Mouse (Mus musculus) intestine, embryonic 14.5 days (tissue): ENCODE measurements around the gene Aig1. TPM values are rescaled to one million over a fixed set of nuclear protein-coding genes. Genes with fewer than 3 reads are reported as not detected.

Source experiments
- ATAC-seq: fragments of 200-750 bp; cut with Nextera tagmentation; replicated peaks from 2 replicates; pipeline ENCODE4 v1.8.0; 2017; ENCODE audit warnings: low read depth, moderate number of reproducible peaks, moderate TSS enrichment, moderate library complexity; ENCODE audit not compliant: low FRiP score, low TSS enrichment
- DNase-seq: peaks from one replicate; pipeline ENCODE4 v3.0.0-alpha.2; 2018; ENCODE audit warnings: low spot score
- H3K27ac ChIP-seq: fragments of 300-500 bp; sonication (generic); 2 replicates; pipeline ENCODE4 v1.5.1; 2014; ENCODE audit warnings: low read depth, mild to moderate bottlenecking, control low read depth
- H3K27me3 ChIP-seq: fragments of 300-500 bp; sonication (generic); replicated peaks from 2 replicates; pipeline ENCODE4 v1.6.1; 2014; ENCODE audit warnings: low read length, control low read depth; ENCODE audit not compliant: control insufficient read depth, insufficient read depth
- H3K36me3 ChIP-seq: fragments of 300-500 bp; sonication (generic); 2 replicates; pipeline ENCODE4 v1.6.1; 2014; ENCODE audit warnings: low read length, control low read depth; ENCODE audit not compliant: control insufficient read depth, insufficient read depth
- H3K4me1 ChIP-seq: fragments of 300-500 bp; sonication (generic); replicated peaks from 2 replicates; pipeline ENCODE4 v1.6.1; 2014; ENCODE audit warnings: low read length, control low read depth, mixed read lengths; ENCODE audit not compliant: control insufficient read depth, insufficient read depth
- H3K4me2 ChIP-seq: fragments of 300-500 bp; sonication (generic); 2 replicates; pipeline ENCODE4 v1.6.1; 2014; ENCODE audit warnings: low read length
- H3K4me3 ChIP-seq: fragments of 300-500 bp; sonication (generic); 2 replicates; pipeline ENCODE4 v1.5.1; 2014; ENCODE audit warnings: low read depth, low read length, control low read depth, mixed read lengths
- H3K9ac ChIP-seq: fragments of 300-500 bp; sonication (generic); 2 replicates; pipeline ENCODE4 v1.6.1; 2014; ENCODE audit warnings: mild to moderate bottlenecking, low read length
- H3K9me3 ChIP-seq: fragments of 300-500 bp; sonication (generic); 2 replicates; pipeline ENCODE4 v1.6.1; 2016; ENCODE audit warnings: low read length, control low read depth; ENCODE audit not compliant: control insufficient read depth
- WGBS: fragments of 180-500 bp; shearing (Covaris S2); extraction: QIAGEN DNeasy Blood & Tissue Kit; methylation state at CpG from one replicate; pipeline ENCODE4 v1.1.7; 2014; 5-methylcytosine and 5-hydroxymethylcytosine counted together
- polyA plus RNA-seq: library from polyadenylated mRNA; unstranded; fragments of >200 nt; fragmentation: Nextera tagmentation; extraction: Ambion mirVana; gene quantifications from 2 replicates; pipeline ENCODE4 v1.2.1, GENCODE M21; 2014

Aig1 gene
- polyA plus RNA-seq, 1 experiment from 2014 or later = 69.6 TPM

DNA sequence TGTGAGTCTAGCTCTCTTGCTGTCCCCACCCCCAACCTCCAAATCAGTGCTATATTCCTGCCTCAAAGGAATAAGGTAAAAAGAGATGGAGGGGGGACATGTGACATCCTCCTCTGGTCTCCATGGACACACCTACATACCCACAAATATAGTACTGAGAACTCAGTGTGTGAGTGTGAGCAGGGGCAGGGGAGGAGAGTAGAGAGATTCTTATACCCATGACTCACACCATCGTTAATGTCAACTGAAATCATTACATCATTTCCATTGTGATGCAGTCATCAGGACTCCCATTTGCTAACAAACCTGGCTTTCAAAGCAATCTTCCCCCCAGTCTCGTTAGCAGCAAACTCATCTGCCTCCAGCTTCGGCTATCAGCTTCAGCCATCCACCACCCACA lies 92.8 kb downstream of the Aig1 start:
- 74% methylated on average over 3 of the region's 3 CpGs for WGBS
- Histone ChIP-seq H3K4me2 (no peak overlapping the region), H3K27me3 (no peaks in the 10 kb centered on the region), H3K27ac (no peak overlapping the region), H3K9ac (no peak overlapping the region), H3K4me3 (no peak overlapping the region), H3K36me3 (no peaks in the 10 kb centered on the region), H3K4me1 (no peaks in the 10 kb centered on the region), H3K9me3 (no peaks in the 10 kb centered on the region)
- DNase-seq (no peak), ATAC-seq (no peak)

GRCm38 (mm10) chr10:13775411-13775810 lies 93.4 kb downstream of the Aig1 start:
- WGBS = 96% methylated on average over 2 of the region's 2 CpGs

GRCm38 (mm10) chr10:13774910-13775309 lies 93.9 kb downstream of the Aig1 start:
- no peak overlapping the region for H3K9ac ChIP-seq
- no peak overlapping the region for H3K4me2 ChIP-seq
- H3K4me3 ChIP-seq = no peak overlapping the region
- H3K27ac ChIP-seq = no peak overlapping the region
- DNase-seq (no peak), ATAC-seq (no peak)
- H3K9me3 ChIP-seq = no peaks in the 10 kb centered on the region
- WGBS = 90% methylated on average over 3 of the region's 3 CpGs
- no peaks in the 10 kb centered on the region for H3K36me3 ChIP-seq
- no peaks in the 10 kb centered on the region for H3K27me3 ChIP-seq
- H3K4me1 ChIP-seq = no peaks in the 10 kb centered on the region

More at GRCm38 (mm10) chr10:13775411-13775810, 93.4 kb downstream of the Aig1 start:
- H3K4me2 ChIP-seq = no peak overlapping the region
- no peak for DNase-seq
- ATAC-seq = no peak
- no peak overlapping the region for H3K4me3 ChIP-seq
- H3K27me3 ChIP-seq = no peaks in the 10 kb centered on the region
- no peak overlapping the region for H3K27ac ChIP-seq
- no peaks in the 10 kb centered on the region for H3K9me3 ChIP-seq
- no peaks in the 10 kb centered on the region for H3K4me1 ChIP-seq
- no peak overlapping the region for H3K9ac ChIP-seq
- no peaks in the 10 kb centered on the region for H3K36me3 ChIP-seq

GRCm38 (mm10) chr10:13770720-13771119 lies 98.1 kb downstream of the Aig1 start:
- ATAC-seq = no peak
- Histone ChIP-seq H3K27me3 (no peaks in the 10 kb centered on the region), H3K4me1 (no peaks in the 10 kb centered on the region), H3K36me3 (no peaks in the 10 kb centered on the region), H3K4me3 (no peak overlapping the region), H3K9ac (no peak overlapping the region), H3K9me3 (no peaks in the 10 kb centered on the region), H3K4me2 (no peak overlapping the region), H3K27ac (no peak overlapping the region)
- DNase-seq = no peak
- 80% methylated on average over 1 of the region's 1 CpGs for WGBS

DNA sequence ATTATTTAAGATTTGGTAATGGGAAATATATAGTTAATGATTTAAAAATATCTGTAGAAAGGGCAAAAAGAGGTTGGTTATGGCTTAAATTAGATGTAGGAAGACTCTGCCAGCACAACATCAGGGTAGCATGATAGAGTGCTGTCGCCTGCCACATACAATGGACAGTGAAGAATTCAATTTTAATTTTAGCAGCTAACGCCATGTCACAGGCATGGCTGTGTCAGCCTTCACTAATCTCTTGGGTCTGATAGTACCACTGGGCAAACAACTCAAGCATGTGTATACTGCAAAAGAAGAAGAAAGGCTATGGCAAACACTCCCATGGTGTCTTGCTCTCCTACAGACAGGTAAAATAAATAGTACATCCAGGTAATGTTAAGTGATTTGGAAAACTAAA lies 99.0 kb downstream of the Aig1 start:
- H3K4me1 ChIP-seq = no peaks in the 10 kb centered on the region
- no peak overlapping the region for H3K4me2 ChIP-seq
- no peaks in the 10 kb centered on the region for H3K27me3 ChIP-seq
- ATAC-seq (no peak), DNase-seq (no peak)
- H3K27ac ChIP-seq = no peak overlapping the region
- no peaks in the 10 kb centered on the region for H3K36me3 ChIP-seq
- H3K9me3 ChIP-seq = no peaks in the 10 kb centered on the region
- H3K4me3 ChIP-seq = no peak overlapping the region
- 91% methylated on average over 2 of the region's 2 CpGs for WGBS
- no peak overlapping the region for H3K9ac ChIP-seq

- DNase-seq = no peak
- ATAC-seq = no peak
- Histone ChIP-seq H3K9me3 (no peaks in the 10 kb centered on the region), H3K27ac (no peak overlapping the region), H3K36me3 (no peaks in the 10 kb centered on the region), H3K27me3 (no peaks in the 10 kb centered on the region), H3K4me2 (no peak overlapping the region), H3K4me1 (no peaks in the 10 kb centered on the region), H3K4me3 (no peak overlapping the region), H3K9ac (no peak overlapping the region)
Measured at GRCm38 (mm10) chr10:13768866-13769265, 99.9 kb downstream of the Aig1 start.

DNA sequence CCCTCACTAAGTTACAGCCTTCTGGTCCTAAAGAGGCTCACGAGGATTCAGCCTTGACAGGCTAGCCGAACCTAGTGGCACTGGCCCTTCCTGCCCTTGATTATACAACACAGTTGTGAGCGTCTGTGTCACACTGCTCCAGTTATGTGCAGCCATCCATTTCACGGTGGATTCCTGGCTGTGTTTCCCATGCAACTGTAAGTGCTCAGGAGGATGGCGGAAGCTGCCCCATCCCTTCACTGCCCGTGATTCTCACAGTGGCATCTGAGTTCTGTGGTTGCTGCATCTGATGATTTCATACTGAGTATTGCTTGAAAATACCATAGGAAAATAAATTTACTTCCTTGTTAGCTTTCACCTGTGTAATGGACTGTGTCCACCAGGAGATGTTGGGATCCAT lies 101.7 kb downstream of the Aig1 start:
- H3K4me3 ChIP-seq = no peak overlapping the region
- 91% methylated on average over 6 of the region's 6 CpGs for WGBS
- no peak for ATAC-seq

DNA sequence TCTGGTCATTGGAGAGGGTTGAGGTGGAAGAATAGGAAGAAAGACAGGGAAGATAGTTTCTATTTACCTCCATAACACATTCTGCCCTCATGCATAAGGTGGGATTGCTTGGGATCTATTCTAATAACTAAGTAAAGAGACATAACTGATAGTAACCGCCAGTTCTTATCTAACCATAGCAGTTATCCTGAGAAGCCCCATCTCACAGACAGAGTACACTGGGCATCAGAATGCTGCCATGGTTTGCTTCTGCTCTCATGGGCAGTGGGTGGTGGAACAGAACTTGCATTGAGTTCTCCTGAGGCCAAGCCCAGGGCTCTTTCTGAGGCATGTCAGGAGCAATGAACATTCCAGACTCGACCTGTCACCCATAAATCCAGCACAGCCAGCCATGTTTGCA lies 105.6 kb downstream of the Aig1 start:
- Histone ChIP-seq H3K36me3 (no peaks in the 10 kb centered on the region), H3K4me2 (no peak overlapping the region), H3K27me3 (no peaks in the 10 kb centered on the region), H3K9me3 (no peaks in the 10 kb centered on the region), H3K27ac (no peak overlapping the region), H3K4me1 (no peaks in the 10 kb centered on the region), H3K9ac (no peak overlapping the region), H3K4me3 (no peak overlapping the region)
- 53% methylated on average over 2 of the region's 2 CpGs for WGBS
- ATAC-seq (no peak), DNase-seq (no peak)

More for the DNA sequence above, 101.7 kb downstream of the Aig1 start:
- Histone ChIP-seq H3K27me3 (no peaks in the 10 kb centered on the region), H3K4me2 (no peak overlapping the region), H3K27ac (no peak overlapping the region), H3K36me3 (no peaks in the 10 kb centered on the region), H3K9me3 (no peaks in the 10 kb centered on the region), H3K4me1 (no peaks in the 10 kb centered on the region), H3K9ac (no peak overlapping the region)
- DNase-seq = no peak

DNA sequence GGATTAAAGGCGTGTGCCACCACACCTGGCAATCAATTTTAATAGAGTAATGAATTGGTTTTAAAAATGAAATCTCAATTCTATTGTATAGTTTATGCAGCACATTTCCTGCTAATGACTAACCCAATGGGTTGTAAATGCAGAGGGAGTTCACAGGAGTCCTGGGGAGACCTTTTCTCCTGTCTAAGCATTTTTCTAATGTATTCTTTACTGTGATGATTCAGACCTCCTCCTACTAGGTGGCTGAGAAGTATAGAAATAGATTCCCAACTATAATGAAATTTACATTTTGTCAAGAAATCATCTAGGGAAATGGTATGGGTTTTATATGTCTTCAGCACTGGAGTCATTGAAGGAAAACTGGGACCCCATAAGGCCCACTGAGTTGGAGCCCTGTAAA lies 114.1 kb downstream of the Aig1 start:
- Histone ChIP-seq H3K36me3 (no peaks in the 10 kb centered on the region), H3K4me2 (no peak overlapping the region), H3K27ac (no peak overlapping the region), H3K4me1 (no peaks in the 10 kb centered on the region), H3K27me3 (no peaks in the 10 kb centered on the region), H3K9ac (no peak overlapping the region), H3K4me3 (no peak overlapping the region), H3K9me3 (no peaks in the 10 kb centered on the region)
- ATAC-seq (no peak), DNase-seq (no peak)
- 91% methylated on average over 1 of the region's 1 CpGs for WGBS
